Comparison of ENCODE assay signal across 16 mouse cellular contexts in the genomic region with DNA sequence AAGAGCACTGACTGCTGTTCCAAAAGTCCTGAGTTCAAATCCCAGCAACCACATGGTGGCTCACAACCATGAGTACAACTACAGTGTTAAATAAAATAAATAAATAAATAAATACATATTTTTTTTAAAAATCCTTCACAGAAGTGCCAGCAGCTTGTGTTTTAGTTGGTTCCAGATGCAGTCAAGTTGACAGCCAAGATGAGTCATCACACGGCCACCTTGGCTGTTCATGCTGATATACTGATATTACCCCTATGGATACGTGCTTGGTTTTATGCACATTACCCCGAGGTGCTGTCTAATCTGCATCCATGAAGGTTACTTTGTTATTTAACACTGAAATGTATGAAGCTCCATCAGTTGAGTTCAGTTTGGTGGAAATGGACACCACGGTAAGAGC.
DNase-seq lines count a peak whose midpoint lies in the region.
"Had no signal": no experiment of that assay in that cellular context is flagged by ENCODE, and none has a peak within 500 bp of the region (broad histone marks: within the 10 kb centered on the region; RNA-seq: fewer than 3 reads in every experiment).

No protein-coding gene starts in this region.

- peak; percentile 70 for DNase-seq in 3T3-L1 (ENCODE audit: low read depth, low spot score)
- DNase-seq in NIH3T3 (ENCODE audit: low read depth), result peak; percentile 57
- DNase-seq in thymus, postnatal 10 days (ENCODE audit: low spot score in 2 of 2), result no peak
- no peak for DNase-seq in heart, adult 9 months (ENCODE audit: low spot score in 2 of 2)
- DNase-seq: adrenal gland, adult 2 months; adrenal gland, adult 8-10 months; adrenal gland, postnatal 10 days; adrenal gland, postnatal 14 days; adrenal gland, postnatal 25 days; adrenal gland, postnatal 36 days; B cell, adult 2 months; cerebellum, adult 11 months; cerebellum, adult 11-12 months; cerebellum, adult 18-20 months; cerebellum, adult 2 months; cerebellum, adult 8-10 months had no signal

Comparison
In these comparisons a context has a peak if more than half of its experiments do, and no peak if none do; other contexts are left out.
1. DNase-seq: peak in 3T3-L1 (single experiment) and NIH3T3 (single experiment); none in thymus, postnatal 10 days (0 of 2) and heart, adult 9 months (0 of 2).